Mouse (Mus musculus): Measurements from ENCODE around the gene Mkrn1. TPM values are rescaled to one million over a fixed set of nuclear protein-coding genes. Genes with fewer than 3 reads are reported as not detected.
"Not testable (repeated sequence)": the region's sequence is repeated elsewhere in the genome, so short reads cannot be mapped to it uniquely, and the experiment has no call there.

The Mkrn1 gene
- total RNA-seq, 2 experiments from 2014 or later = 127 to 136 TPM

DNA sequence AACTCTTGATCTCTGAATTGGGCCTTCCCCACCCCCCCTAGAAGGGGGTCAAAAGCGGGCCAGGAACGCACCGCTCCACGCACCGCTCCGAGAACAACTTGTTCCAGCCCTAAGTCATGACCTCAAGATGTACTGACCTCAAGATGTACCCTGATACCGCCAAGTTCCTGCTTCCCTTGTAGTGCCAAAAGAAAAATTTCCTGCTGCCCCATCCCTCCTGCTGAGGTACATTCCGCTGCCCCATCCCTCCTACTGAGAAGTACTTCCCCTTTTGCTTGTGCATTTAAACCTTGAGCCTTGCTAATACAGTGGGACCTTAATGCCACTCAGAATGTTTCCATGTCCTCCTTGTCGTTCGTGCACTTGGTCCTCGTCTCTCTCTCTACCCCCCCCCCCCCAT is 10.5 kb upstream of the Mkrn1 start:
- no peak for DNase-seq

DNA sequence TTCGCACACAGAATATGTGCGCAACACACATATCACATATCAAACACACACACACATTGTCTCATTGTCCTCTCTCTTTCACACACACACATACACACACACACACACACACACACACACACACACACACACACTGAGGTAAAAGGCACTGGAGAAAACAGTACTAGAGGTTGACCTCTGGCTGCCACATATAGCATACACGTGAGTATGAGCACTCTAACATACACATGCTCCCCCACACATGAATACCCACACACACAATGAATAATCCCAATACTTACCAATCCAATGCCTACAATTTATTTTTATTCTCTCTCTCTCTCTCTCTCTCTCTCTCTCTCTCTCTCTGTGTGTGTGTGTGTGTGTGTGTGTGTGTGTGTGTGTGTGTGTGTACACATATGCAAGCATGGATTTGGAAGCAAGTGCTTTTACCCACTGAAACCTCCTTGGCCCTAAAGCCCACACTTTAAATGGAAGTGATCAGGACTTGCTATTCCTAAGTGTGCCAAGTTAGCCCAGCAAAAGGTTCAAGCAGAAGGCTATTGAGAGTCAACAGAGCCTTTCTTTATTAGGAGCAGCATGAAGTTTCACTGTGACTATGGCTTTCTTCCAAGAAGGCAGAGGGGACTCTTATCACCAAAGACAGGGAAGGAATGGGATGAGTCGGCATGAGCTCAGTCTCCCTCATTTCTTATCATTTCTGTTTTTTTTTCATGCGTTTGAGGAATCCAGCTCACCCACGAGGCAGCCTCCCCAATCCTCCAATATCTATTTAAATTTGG is 8.9 kb upstream of the Mkrn1 start:
- DNase-seq = no peak

DNA sequence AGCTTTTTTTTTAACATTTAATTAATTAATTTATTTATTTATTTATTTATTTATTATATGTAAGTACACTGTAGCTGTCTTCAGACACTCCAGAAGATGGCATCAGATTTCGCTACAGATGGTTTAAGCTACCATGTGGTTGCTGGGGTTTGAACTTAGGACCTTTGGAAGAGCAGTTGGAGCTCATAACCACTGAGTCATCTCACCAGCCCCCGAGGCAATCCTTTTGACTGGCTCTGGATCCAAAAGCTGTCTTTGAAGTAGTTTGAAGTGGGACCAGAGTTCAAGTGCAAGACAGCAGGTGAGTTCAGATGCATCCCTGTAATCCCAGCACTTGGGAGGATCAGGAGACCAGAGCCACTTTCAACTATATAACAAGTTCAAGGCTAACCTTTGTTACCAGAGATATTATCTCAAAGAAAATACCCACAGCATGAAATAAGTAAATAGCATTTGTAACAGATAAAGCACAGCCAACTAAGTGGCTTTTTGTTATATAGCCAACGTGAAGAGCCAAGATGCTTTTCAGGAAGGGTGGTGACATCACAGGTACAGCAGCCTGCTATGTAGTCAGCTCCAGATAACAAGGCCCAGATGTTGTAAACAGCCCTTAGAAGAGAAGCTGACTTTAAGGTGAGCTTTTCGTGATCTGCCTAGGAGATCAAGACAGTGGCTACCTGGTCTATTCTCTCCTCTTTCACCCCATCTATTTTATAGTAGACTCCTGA is 7.2 kb upstream of the Mkrn1 start:
- no peak for DNase-seq

DNA sequence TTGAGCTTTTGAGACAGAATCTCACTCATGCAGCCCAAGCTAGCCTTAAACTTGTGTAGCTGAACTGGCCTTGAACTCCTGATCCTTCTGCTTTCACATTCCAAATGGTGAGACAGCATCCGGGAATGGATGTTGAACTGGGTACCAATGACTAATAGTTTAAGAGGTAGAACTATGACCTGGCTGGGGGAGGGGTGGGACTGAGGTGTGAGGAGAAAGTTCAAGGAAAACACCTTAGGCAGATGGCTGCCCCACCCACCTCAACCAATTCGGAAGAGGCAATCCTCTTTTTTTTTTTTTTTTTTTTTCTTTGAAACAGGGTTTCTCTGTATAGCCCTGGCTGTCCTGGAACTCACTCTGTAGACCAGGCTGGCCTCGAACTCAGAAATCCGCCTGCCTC is 6.5 kb upstream of the Mkrn1 start:
- DNase-seq = no peak

DNA sequence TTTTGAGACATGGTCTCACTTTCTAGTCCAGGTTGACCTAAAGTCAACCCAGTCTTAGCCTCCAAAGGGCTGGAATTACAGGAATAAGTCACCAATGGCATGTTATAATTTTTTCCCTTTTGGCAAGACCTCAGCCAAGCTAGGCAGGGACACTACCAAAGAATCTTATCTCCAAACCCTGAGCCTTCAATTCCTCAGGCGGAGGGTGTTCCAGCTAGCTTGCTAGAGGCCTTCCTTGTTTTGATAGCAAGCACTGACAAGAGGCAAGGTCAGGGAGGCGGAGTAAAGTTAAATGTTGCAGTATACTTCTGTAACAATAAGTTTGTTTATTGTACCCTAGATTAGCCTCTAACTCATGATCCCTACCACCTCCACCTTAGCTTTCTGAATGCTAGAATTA is 4.9 kb upstream of the Mkrn1 start:
- no peak for DNase-seq

DNA sequence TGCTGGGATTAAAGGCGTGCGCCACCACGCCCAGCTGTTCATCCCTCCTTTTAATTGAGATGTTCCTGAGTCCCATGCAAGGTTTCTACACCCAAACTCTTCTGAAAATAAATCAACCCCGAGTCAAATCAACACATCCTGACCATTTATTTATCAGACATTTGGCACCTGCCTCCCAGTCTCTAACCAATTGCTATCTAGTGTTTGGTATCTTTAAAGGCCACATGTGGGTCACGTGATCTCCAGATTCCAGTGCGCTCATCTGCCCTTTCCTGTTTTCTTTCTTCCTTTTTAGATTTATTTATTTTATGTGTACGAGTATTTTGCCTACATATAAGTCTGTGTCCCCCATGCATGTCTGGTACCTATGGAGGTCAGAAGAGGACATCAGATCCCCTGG is 3.4 kb upstream of the Mkrn1 start:
- no peak for DNase-seq

DNA sequence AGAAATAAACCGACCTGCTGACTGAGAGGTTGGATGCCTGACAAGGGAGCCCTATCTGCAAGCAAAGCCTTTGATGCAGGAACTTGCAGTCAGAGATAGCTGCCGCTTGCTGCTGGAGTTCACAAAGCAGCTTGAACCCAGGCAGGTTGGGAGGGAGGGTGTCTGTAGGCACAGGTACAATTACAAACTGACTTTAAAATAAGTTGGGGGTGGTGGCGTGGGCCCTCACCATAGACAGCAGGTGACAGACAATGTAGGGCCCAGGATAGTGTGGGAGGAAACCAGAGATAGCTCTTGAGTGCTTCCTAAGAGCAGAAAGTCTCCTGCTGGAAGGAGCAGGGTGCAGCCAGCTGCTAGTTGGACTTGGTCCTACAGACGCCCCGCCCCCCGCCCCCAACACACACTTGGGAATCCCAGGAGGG is 2.9 kb upstream of the Mkrn1 start:
- DNase-seq = no peak

DNA sequence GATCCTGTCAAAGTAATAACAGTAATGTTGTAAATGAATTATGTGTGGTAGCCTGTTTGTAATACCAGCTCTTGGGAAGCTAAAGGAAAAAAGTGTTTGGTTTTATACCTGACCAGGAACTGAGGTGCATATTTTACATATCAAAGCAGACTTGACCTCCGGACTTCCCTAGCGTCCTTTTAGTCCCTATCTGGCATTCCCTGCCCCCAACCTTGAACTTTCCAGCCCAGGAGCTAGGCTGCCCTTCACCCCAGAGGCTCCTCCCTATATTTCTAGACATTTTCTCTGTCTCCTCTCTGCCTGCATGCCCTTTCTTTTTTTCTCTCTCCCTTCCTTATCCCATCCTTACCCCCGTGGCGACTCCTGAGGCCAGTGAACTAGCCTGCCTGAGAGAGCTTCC is 605 bp upstream of the Mkrn1 start:
- DNase-seq = no peak

DNA sequence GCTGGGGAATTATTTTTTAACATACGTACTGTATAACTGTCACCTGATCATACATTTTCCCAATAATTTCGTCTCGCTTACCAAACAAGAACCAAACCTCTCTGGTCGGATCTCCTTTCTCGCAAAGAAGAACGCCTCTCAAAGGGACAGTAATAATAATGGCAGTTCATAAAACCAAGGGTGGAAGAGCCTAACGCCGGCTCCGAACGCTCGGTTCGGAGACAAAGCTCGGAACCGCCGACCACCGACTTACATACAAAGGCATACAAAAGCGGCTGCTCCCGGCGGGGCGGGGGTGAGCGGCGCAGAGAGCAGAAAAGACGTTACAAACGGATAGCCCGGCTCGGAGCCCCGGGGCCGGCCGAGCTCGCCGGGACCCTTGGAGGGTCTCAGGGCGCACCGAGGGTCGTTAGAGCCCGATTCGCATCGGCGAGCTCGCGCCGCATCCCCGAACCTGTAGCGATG is 844 bp downstream of the Mkrn1 start:
- DNase-seq = no peak

DNA sequence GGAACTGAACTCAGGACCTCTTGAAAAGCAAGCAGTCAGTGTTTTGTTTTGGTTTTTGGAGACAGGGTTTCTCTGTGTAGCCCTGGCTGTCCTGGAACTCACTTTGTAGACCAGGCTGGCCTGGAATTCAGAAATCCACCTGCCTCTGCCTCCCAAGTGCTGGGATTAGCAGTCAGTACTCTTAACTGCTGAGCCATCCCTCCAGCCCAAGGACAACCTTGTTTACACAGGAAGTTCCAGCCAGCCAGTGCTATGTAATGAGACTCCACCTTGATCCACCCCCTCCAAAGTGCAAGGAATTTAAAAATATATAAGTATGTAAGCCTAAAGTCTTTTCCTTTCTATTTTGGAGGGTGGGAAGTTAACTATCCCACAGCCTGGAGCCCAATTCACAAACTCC is 3.6 kb downstream of the Mkrn1 start:
- DNase-seq = not testable (repeated sequence)

DNA sequence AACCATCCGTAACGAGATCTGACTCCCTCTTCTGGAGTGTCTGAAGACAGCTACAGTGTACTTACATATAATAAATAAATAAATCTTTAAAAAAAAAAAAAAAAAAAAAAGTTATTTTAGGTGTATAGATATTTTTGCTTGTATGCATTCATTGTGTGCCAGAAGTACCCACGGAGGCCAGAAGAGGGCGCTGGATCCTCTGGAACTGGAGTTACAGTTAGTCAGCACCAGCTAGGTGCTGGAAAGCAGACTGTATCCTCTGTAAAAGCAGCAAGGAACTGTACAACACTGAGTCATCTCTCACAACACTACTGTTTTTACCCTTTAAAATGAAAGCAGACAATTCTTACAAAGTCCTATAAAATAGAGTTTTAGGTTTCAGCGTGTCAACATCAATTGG is 4.5 kb downstream of the Mkrn1 start:
- peak; percentile 39 to 62 for DNase-seq

DNA sequence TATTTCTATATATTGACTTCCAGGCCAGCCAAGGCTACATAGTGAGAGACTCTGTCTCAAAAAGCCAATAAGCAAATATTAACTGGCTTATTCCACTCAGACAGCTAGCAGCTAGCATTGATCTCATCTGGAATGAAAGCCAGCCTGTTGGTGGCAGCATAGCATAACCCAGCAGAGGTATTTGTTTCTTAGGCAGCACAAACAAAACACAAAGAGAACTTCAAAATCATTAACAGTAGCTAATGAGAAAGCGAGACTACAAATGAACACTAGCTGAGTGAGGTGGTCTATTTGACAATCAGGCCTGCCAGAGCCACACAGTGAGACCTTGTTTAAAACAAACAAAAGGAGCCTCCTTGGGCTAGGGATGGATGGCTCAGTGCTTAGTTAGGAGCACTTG is 6.2 kb downstream of the Mkrn1 start:
- no peak for DNase-seq

DNA sequence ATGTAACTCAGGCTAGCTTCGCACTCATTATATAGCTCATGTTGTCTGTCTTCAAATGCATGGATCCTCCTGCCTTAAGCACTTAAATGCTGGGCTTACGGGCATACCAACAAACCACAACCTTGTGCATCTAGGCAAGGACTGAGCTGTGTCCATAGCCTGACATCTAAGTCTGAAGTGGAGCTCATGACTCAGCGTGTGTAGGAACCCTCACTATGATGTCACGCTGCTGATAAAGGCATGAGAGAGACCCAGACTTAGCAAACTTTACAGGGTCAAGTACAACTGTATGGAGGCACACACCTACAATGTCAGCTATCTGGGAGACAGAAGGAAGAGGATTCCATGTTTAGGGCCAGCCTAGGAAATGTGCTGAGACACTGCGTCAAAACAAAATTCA is 13.8 kb downstream of the Mkrn1 start:
- no peak for DNase-seq

DNA sequence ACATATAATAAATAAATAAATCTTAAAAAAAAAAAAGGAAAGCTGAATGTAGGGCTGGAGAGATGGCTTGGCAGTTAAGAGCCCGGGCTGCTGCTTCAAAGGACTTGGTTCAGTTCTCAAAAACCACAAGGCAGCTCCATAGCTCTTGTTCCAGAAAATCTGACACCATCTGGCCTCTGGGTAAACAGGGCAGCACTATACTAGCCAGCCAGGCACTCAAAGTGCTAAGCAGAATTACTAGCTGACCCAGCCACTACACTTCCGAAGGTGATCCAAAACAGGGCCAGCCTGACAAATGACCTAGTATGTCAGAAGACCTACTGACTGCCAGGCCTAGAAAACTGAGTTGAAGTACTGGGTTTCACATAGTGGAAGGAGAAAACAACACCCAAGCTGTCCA is 17.1 kb downstream of the Mkrn1 start:
- DNase-seq = no peak

DNA sequence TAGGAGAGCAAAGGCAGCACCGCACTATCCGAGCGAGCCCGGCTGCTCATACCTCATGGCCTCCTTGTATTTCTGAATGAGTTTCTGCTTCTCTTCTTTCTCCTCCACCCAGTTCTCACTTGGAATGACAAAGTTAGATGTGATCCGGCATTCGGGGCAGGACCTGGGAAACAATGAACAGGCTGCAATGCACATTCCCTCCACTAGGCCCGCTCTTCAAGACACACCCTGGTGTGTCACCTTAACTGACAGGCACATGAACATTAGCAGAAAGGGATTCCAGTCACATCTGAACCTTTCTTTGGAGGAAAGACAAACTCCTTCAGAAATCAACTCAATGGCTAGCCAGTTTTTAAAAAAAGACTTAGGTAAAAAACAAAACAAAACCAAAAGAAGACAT is 19.9 kb downstream of the Mkrn1 start:
- DNase-seq = no peak

DNA sequence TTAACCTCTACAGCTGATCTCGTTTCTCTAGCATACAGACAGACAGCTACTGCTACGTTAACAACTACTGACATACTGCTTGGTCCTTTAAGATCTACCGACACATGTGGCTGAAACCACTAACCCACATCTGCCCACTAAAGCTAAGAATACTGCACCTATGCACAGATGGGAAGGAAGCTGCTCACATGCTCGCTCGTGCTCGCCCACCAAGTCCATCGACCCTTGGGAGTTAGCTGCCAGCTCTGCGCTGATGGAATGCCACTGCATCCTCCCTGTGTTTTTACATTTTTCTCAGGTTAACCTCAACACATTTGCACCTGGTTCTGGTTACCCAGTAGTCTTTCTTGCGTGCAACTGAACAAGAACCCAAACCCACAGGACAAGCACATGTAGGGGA is 21.9 kb downstream of the Mkrn1 start:
- no peak for DNase-seq

DNA sequence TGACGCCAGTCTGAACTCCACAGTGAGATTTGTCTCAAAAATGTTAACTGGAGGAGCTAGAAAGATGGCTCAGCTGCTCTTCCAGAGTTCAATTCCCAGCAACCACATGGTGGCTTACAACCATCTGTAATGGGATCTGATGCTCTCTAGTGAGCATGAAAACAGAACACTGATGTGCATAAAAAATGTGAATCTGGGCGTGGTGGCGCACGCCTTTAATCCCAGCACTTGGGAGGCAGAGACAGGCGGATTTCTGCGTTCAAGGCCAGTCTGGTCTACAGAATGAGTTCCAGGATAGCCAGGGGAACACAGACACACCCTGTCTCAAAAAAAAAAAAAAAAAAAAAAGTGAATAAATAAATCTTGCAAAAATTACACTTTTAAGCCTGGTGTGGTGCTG is 23.2 kb downstream of the Mkrn1 start:
- no peak for DNase-seq

DNA sequence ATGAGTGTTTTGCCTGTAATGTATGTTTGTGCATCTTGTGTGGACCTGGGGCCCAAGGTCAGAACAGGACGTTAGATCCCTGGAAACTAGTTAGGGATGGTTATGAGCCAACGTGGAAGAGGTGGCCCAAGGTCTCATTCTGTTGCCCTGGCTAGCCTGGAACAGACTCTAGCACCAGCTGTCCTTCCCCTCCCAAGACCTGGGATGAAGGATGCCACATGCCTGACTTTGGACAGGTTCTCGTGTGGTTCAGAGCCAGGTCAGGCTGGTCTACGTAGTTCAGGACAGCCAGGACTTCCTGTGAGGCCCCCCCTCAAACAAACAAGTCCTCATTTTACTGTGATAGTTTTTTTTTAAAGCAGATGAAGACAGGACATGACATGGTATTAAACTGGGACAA is 24.3 kb downstream of the Mkrn1 start:
- no peak for DNase-seq

DNA sequence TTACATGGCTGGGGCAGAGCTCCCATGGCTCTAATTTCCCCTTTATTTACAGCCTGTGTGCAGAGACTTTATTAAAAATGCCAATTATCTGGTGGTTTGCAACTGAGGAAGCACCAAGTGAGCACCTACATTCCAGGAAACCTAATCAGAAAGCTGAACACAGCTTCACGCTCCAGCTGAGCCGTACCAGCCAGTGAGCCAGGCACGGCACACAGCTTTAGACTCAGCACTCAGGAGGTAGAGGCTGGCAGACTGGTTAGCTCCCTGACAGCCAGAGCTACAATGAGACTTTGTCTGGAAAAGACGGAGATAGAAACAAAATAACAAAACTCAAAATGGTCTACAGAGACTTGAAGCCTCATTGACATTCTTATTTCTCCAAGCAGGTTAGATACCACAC is 24.8 kb downstream of the Mkrn1 start:
- no peak for DNase-seq

DNA sequence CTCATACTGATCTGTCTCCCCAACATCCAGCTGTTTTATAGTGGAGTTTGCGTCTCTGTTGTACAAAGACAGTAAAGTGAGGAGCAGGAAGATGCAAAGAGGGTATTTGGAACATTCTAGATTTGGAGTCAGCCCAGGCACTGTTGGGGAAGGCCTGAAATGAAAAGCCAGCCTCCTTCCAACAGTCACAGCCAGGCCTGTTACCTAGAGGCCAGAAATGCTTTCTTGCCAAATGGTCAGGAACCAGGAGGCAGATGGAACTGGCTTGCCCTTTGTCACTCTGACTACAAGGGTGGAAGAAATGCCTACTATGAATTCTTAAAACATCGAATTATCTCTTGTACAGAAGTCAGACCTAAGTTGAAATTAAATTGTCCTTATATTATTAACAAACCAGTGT is 30.3 kb downstream of the Mkrn1 start:
- DNase-seq = no peak

DNA sequence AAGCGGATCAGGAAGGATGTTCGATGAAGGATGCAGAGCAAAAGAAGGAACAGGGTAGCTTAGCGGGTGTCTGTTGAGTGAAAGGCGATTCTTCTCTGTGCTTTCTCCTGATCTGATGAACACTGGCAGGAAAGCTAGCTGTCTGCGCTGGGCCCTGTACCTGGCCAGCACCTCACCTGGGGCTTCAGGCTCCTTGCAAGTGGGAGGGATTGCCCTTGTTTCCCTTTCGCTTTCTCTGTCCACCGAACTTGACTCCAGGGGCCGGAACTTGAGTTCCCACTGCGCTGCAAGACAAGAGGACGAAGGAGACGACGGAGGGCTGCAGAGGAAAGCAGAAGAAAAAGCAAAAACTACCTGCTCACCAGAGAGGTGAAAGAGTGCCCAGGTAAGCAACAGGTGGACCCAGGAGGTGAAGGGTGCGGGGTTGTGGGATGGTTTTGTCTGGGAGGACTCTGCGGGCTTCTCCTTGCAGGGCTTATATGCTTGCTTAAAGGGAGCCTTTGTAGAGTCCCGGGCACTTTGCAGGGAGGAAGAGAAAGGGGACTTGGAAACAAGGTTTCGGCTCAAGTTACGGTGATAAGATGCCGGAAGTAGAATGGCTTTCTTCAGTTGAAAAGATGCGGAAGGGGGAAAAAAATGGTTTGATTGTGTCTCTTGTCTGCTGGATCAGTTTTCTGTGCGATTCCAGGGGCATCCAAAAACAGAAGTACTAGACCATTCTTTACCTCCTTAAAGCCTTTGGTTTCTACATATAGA is 39.0 kb downstream of the Mkrn1 start, which contains the start of gene Rab19:
Gene Rab19, plus strand, starts transcription at position 51 of the 756 bp plus-strand sequence.
- DNase-seq = no peak

DNA sequence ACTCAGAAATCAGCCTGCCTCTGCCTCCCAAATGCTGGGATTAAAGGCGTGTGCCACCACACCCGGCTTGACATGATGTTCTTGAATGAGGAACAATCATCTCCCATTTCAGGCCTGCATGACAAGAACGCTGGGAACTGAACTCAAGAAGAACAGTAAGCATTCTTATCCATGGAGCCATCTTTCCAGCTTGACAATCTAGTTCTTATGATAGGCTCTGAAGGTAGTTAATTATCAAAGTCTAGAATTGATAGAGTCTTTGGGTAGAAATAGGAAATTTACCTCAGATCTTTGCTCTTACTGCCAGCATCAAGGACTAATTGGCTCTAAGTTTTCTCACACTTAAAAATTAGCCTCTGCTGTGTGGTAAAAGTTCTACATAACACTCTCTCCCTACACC is 40.0 kb downstream of the Mkrn1 start:
- no peak for DNase-seq

DNA sequence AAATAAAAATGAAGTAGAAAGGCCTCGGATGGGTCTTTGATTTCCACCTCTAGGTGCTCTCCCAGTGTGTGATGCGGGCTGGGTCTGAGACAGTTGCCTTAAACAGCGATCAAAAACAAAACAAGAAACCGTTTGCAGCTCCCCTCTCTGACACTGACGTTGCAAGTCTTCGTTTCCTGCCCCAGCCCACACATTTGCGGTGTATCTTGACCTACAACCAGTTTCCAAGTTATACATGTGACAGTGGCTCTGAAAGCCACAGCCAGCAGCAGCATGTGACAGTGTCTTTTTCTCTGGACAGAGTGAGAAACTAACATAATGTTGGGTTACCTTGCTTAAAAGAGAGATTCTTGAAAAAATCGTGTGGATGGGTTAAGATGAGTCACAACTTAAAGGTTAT is 40.5 kb downstream of the Mkrn1 start:
- DNase-seq = no peak
